Mouse (Mus musculus) layer of hippocampus, adult 2 months (tissue): ENCODE measurements around the gene Ppm1l. TPM values are rescaled to one million over a fixed set of nuclear protein-coding genes. Genes with fewer than 3 reads are reported as not detected.

ENCODE experiments used
- DNase-seq, 2 experiments: peaks; one replicate each; pipeline ENCODE4 v3.0.0; 2022; ENCODE audit warnings: low spot score in 2 of 2
- H3K27ac ChIP-seq: fragments of 200-600 bp; 2 replicates; pipeline ENCODE4 v1.8.1; 2022
- H3K4me3 ChIP-seq: fragments of 200-600 bp; 2 replicates; pipeline ENCODE4 v1.8.1; 2022; ENCODE audit warnings: mild to moderate bottlenecking
- CTCF ChIP-seq: fragments of 200-600 bp; conservative IDR thresholded peaks from 2 replicates; pipeline ENCODE4 v1.8.1; 2022; ENCODE audit warnings: antibody characterized with exemption, mild to moderate bottlenecking, moderate library complexity
- total RNA-seq, 2 experiments: library from RNA; stranded (reverse); gene quantifications; 2 replicates each; pipeline ENCODE4 v1.2.3; 2021

The Ppm1l gene
- total RNA-seq, 2 experiments from 2014 or later, result 49.7 to 51.1 TPM

DNA sequence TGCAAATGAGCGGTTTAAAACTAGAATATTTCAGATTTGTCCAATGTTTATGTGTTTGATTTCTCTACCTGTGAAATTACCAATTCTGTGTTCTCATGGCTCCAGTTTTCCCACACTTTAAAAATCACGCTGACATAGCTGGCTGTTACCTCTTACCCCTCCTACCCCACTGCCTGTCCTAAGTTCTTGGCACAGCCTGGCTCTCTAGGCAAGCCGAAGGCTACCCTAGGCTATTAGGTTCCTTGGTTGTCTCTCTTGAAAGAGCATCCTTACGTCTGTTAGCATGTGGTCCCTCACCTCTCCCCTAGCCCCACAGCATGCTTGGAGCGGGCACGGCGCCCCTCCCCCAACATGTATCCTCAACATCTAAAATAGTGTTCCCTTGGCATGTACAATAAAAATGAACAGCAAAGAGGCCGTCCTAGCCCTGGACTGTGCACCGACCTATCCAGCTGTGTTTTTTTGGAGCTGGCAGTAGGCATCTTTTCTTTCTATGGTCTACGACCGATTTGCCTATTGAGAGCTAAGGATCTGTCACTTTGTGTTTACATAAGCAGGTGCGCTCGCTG is 167.4 kb downstream of the Ppm1l start:
- DNase-seq, result no peak
- H3K27ac ChIP-seq, result peak overlapping the region; percentile 49
- TF ChIP-seq CTCF, result no peak
- H3K4me3 ChIP-seq, result no peak overlapping the region; the same call in 1 of the 2 replicates

DNA sequence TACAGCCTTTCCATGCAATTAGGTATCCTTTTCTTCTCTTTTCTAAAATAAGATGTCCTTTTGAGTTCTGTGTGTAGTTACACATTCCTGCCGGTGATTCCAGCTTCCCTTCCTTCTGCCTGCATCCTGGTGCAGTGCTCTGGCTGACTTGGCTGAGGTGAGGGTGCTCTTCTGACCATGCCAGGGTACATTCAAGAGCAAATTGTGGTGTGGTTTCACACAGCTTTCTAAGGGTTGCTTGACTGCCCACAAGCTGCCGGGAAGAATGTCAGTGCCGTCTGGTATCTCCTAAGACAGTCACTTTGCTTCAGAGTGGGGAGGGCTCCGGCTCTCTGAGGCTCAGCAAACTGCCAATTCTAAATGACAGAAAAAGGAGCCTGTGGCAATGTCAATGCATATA is 167.9 kb downstream of the Ppm1l start:
- 0 out of 2 replicates have a peak, but pooled peaks have one; percentile 18 for TF ChIP-seq CTCF
- peak overlapping the region; percentile 49 for H3K27ac ChIP-seq
- no peak for DNase-seq
- H3K4me3 ChIP-seq, result no peak overlapping the region; the same call in 1 of the 2 replicates

DNA sequence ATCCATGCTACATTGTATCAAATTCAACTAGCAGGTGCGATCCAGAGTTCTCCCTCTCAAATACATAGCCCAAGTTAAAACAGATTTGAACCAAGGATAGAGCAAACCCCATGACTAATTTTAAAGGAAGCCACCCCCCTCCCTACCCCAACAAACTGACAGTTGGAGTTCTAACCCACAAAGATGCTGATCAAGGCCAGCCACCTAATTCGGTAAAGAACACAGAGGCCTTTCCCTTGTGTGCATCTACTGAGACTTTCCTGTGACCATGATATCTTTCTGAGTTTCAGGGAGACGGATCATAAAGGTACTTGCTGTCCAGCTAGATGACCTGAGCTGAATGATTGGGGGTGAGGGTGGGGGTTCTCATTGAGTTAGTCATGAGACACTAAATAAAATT is 168.7 kb downstream of the Ppm1l start:
- no peak for TF ChIP-seq CTCF
- Histone ChIP-seq H3K27ac (no peak overlapping the region), H3K4me3 (no peak overlapping the region)
- no peak for DNase-seq

DNA sequence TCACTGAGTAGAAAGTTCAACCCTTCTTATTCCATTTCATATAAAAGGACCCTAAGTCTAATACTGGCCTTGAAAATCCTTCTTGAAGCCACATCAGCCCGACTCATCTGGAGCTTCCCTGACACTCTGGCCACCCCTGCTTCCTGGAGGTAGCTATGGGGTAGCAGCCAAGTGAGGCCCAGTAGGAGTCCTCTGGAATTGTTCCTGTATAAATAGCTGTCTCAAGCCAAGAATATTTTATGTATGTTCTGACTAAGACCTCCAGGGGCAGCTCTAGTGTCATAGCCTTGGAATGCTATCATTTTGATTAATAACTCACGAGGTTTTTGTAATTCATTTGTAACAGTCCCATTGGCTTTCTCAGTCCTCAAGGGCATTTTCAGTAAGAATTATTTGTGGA is 169.1 kb downstream of the Ppm1l start:
- TF ChIP-seq CTCF, result 0 out of 2 replicates have a peak, but pooled peaks have one; percentile 28
- Histone ChIP-seq H3K27ac (no peak overlapping the region), H3K4me3 (no peak overlapping the region)

DNA sequence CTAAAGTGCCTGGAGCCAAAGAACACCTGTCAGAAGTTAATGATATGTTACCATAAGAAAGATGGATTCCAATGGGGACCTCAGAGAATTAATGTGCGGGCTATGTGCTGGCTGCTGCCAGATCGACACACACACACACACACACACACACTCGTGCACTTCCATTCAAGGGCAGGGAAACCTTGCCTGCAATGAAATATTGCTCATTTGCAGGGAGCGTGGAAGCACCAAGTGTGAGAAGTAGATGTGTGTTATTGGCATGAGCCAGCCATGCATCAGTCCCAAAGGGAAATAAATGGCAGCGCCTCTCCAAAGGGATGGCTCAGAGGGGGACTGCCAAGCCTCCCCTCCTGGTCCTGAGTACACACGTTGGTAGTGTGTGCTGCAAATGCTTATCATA is 170.8 kb downstream of the Ppm1l start:
- TF ChIP-seq CTCF, result no peak
- H3K27ac ChIP-seq, result no peak overlapping the region
- no peak overlapping the region for H3K4me3 ChIP-seq
- DNase-seq, result no peak

More for the DNA sequence above, 169.1 kb downstream of the Ppm1l start:
- no peak for DNase-seq

DNA sequence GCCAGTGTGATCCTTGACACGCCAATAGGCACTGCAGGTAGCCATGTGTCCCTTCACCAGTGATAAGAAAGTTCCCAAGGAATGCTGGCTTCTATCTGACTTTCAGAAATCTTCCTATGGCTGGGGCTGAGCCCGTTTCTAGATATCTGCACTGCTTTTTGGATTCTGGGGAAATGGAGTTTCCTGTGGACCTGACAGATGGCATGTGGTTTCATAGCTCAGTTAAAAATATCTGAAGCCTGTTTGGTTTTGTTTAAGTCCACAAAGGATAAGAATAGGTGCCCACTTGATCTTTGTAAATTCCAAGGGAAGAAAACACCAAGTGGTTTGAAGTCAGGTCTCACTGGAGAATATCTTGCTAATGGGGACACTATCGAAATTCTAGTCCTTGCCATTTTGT is 173.0 kb downstream of the Ppm1l start:
- DNase-seq, result no peak
- no peak for TF ChIP-seq CTCF

DNA sequence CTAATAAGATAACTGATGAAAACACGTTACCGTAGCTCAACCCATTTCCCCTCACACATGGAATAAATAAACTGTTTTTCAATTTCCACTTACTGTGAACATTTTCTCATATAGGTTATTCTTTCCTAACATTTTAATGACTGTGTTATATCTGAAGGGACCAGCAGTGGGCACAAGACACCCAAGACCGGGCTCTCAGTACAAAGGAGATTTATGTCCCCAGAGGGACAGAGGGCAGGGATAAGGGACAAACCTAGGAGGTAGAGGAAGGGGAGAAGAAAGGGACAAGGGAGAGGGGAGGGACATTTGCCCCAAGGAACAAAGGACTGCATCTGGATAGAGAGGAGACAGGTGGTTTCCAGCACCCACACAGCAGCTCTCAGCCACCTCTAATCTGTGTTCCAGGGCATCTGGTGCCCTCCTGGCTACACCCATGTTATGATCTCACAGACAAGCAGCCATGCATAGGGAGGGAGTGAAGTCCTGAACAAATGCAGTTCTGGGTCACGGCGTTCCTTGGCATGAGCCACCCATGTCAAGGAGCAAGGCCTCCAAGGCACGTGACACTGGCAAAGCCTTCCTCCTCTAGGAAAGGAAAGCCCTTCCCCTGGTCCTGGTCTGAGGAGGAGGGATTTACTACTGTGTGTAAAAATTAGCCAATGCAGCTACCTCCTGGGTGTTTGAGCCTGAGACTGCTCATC is 174.5 kb downstream of the Ppm1l start:
- no peak overlapping the region for H3K27ac ChIP-seq
- peak; percentile 56 for TF ChIP-seq CTCF
- no peak overlapping the region for H3K4me3 ChIP-seq
- DNase-seq, result no peak

More for the DNA sequence above, 173.0 kb downstream of the Ppm1l start:
- Histone ChIP-seq H3K27ac (no peak overlapping the region; the same call in 1 of the 2 replicates), H3K4me3 (no peak overlapping the region)

DNA sequence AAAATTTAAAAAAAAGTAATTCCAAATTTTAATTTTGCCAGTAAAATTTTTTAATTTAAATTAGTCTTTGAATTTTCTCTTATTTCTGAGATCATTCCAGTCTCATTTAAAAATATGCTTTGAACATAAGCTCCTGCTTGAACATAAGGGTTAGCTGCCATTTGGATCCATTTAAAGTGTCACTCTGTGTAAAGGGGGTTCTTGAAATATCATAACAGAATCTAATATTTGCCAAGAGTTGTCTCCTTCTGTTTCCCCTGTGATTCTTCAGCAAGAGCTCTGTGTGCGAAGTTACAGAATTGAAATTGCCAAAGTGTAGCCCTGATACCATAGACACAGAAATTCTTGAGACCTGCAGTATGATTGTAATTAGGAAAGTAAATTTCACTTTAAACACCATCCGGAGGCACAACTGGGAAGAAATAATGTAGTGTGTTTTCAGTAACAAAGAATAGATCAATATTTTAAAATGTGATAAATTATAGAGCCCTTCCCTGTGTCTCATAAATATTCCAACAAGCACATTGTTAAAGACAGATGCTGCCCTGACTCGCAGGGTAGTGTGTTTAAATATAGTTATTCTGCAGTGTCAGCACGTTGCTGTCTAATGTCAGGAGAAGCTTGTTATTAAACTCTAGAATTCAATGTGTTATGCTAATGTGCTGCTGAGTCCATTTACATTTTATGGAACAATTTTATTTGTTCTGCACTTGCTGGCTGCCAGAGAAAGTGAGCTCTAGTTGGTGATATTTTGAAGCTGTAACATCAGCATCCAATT is 177.8 kb downstream of the Ppm1l start:
- peak in 1 of 2 experiments; percentile 47 for DNase-seq
- TF ChIP-seq CTCF, result no peak
- H3K4me3 ChIP-seq, result no peak overlapping the region
- peak overlapping the region; percentile 53; the same call in 1 of the 2 replicates for H3K27ac ChIP-seq

DNA sequence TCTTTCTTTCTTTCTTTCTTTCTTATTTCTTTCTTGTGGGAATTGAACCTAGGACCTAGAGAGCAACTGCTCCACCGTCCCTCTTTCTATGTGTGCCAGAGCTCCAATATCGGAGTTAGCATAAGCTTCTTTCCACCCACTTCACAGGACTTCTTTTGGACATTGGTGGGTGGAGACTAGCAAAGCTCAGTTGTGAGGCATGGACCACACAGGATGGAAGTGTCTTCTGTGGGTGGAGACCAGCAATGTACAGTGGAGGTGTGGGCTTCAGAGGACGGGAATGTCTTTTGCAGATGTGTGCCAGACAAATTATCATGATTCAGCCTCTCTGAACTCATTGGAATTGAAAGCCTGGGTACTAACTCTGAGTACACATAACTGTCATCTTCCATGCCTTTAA is 180.5 kb downstream of the Ppm1l start:
- H3K4me3 ChIP-seq, result no peak overlapping the region
- no peak for TF ChIP-seq CTCF
- no peak for DNase-seq
- H3K27ac ChIP-seq, result no peak overlapping the region

DNA sequence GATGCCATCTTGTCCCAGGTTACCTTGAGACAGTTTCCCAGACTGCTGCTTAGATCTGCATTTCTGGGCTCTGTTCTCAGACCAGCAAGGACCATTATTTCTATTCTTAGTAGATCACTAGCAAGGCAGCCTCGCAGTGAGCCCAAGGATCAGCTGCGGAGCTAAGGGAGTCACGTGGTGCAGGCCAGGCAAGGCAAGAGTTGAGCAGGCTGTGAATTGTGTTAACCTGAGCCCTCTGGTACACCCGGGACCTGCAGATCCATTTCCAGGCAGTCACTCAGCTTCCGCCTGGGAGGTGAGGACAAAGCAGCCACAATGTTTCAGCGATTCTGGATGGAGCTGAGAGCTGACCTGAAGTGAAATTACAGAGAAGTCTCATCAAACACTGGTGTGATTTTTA is 185.3 kb downstream of the Ppm1l start:
- DNase-seq, result no peak
- no peak for TF ChIP-seq CTCF
- Histone ChIP-seq H3K27ac (no peak overlapping the region), H3K4me3 (no peak overlapping the region)

DNA sequence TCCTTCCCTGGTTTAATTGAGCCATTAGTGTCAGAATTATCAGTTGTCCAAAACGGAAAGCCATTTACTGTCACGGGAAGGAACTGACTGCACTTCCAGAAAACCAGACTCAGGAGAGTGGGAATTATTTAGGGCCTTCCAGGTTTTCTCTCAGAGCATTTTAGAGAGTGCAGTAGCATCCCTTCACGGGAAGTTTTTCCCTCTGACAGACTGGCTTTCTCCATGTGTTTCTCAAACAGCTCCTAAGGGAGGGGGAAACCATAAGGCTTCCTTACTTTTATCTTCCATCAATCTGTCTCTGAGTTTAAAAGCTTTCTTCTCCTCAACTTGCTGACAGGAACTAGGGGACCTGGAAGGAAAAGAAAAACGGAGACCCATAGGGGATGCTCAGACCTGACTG is 185.9 kb downstream of the Ppm1l start:
- Histone ChIP-seq H3K4me3 (no peak overlapping the region), H3K27ac (no peak overlapping the region)
- DNase-seq, result no peak
- no peak for TF ChIP-seq CTCF

DNA sequence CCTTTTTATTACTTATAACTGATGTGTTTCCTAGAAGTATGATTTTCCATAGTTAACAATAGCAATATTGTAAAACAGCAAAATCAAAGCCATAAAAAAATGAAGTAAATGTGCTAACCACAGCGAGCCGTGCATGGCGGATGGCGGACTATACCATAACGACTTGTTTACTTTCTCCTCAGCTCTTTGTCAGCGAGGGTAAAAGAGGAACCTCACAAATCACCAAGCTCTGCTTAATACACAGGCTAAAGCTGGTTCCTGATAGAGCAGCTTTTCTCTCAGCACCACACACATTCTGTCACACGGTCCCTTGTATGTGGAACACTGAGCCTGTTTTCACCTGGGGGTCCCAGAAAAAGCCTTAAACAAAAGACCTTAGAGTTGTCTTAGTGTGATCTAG is 188.4 kb downstream of the Ppm1l start:
- Histone ChIP-seq H3K4me3 (no peak overlapping the region), H3K27ac (no peak overlapping the region)
- no peak for DNase-seq
- no peak for TF ChIP-seq CTCF

DNA sequence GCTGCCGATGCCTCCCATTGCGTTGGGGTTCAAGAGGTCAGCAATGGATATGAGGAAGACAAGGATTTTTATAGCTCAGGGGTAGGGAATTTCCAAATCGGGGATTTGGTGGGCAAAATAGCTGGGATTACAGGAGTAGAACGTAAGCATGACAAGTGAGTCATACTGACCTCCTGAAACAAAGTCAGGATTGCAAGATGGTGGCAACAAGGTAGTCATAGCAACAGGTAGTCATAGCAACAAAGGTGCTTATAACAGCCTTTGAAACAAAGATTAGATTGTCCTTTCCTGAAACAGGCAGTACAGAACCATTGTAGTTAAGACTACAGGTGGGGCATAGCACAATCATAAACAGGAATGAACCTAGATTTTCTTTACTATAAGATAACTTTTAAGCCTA is 189.7 kb downstream of the Ppm1l start:
- Histone ChIP-seq H3K4me3 (no peak overlapping the region), H3K27ac (no peak overlapping the region)
- no peak for TF ChIP-seq CTCF
- no peak for DNase-seq
